Mouse (Mus musculus): ENCODE results near the gene Ppp2r3a.

DNA sequence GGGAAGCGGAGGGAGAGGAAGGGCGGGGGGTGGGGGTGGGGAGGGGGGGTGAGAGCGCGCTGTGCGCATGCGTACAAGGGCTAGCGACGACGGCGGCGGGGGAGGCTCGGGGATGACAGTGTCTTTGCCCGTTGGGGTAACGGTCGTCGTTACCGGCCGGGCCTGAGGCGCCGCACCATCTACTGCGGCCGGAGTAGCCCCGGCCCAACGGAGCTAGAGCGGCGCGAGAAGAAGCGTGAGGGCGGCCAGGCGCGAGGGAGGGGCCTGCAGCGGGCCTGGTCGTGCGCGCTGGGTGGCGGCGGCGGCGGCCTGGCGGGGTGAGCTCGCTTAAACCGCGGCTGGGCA is 177.6 kb downstream of the Ppp2r3a start, which contains the start of gene Msl2:
- no peak for TF ChIP-seq CTCF (IDR thresholded peaks at IDR 0.05; ENCODE audit: low read depth, low read length)
- peak; percentile 27 for TF ChIP-seq POLR2A (IDR thresholded peaks at IDR 0.05; ENCODE audit: insufficient read depth, low read length)

All from ES-Bruce4 (cell line).